Mouse (Mus musculus): ENCODE results near the gene Abhd4. TPM values are rescaled to one million over a fixed set of nuclear protein-coding genes. Genes with fewer than 3 reads are reported as not detected.

The Abhd4 gene
- total RNA-seq, 2 experiments from 2014 or later: 50.3 to 51.0 TPM

- intact Hi-C loops (cut with DNase I): no loop called here
These were observed 21.0 kb upstream of the Abhd4 start for GRCm38 (mm10) chr14:54232811-54233558.

GRCm38 (mm10) chr14:54233559-54234143 is 20.3 kb upstream of the Abhd4 start:
- intact Hi-C loops (cut with DNase I): no loop called here
- DNase-seq (ENCODE audit: low spot score in 2 of 2): no peak

More at GRCm38 (mm10) chr14:54232811-54233558, 21.0 kb upstream of the Abhd4 start:
- DNase-seq (ENCODE audit: low spot score in 2 of 2): peak in 1 of 2 experiments; percentile 48

- DNase-seq (ENCODE audit: low spot score in 2 of 2): no peak
- intact Hi-C loops (cut with DNase I): no loop called here
These were observed 19.6 kb upstream of the Abhd4 start for GRCm38 (mm10) chr14:54234231-54235040.

- intact Hi-C loops (cut with DNase I): no loop called here
- DNase-seq (ENCODE audit: low spot score in 2 of 2): no peak
These were observed 18.0 kb upstream of the Abhd4 start for GRCm38 (mm10) chr14:54235825-54236540.

GRCm38 (mm10) chr14:54236881-54237280 is 17.1 kb upstream of the Abhd4 start:
- intact Hi-C loops (cut with DNase I): no loop called here

GRCm38 (mm10) chr14:54239002-54239736 is 14.8 kb upstream of the Abhd4 start:
- intact Hi-C loops (cut with DNase I): no loop called here

More at GRCm38 (mm10) chr14:54236881-54237280, 17.1 kb upstream of the Abhd4 start:
- no peak for DNase-seq (ENCODE audit: low spot score in 2 of 2)

GRCm38 (mm10) chr14:54240542-54240941 is 13.4 kb upstream of the Abhd4 start:
- DNase-seq (ENCODE audit: low spot score in 2 of 2): no peak
- intact Hi-C loops (cut with DNase I): no loop called here

More at GRCm38 (mm10) chr14:54239002-54239736, 14.8 kb upstream of the Abhd4 start:
- peak; percentile 83 to 87 for DNase-seq (ENCODE audit: low spot score in 2 of 2)

GRCm38 (mm10) chr14:54244183-54244582 is 9.8 kb upstream of the Abhd4 start:
- intact Hi-C loops (cut with DNase I): no loop called here
- DNase-seq (ENCODE audit: low spot score in 2 of 2): no peak

GRCm38 (mm10) chr14:54246232-54246631 is 7.8 kb upstream of the Abhd4 start:
- no peak for DNase-seq (ENCODE audit: low spot score in 2 of 2)
- intact Hi-C loops (cut with DNase I): no loop called here

GRCm38 (mm10) chr14:54249326-54249725 is 4.7 kb upstream of the Abhd4 start:
- DNase-seq (ENCODE audit: low spot score in 2 of 2): no peak
- intact Hi-C loops (cut with DNase I): no loop called here

GRCm38 (mm10) chr14:54250122-54250521 is 3.9 kb upstream of the Abhd4 start:
- no peak for DNase-seq (ENCODE audit: low spot score in 2 of 2)
- intact Hi-C loops (cut with DNase I): loop anchor here (5.0 kb wide), 1 partner anchor 112 kb away; the partner anchor contains the start of gene Oxa1l

- no peak for DNase-seq (ENCODE audit: low spot score in 2 of 2)
- intact Hi-C loops (cut with DNase I): loop anchor here (5.0 kb wide), 1 partner anchor 108 kb away; the partner anchor contains the start of gene Oxa1l
These were observed 748 bp downstream of the Abhd4 start for GRCm38 (mm10) chr14:54254670-54255202.

GRCm38 (mm10) chr14:54258131-54258670 is 4.2 kb downstream of the Abhd4 start:
- intact Hi-C loops (cut with DNase I): no loop called here
- DNase-seq (ENCODE audit: low spot score in 2 of 2): no peak

GRCm38 (mm10) chr14:54259003-54259721 is 5.2 kb downstream of the Abhd4 start:
- intact Hi-C loops (cut with DNase I): no loop called here
- DNase-seq (ENCODE audit: low spot score in 2 of 2): peak; percentile 68 to 77

- intact Hi-C loops (cut with DNase I): no loop called here
- DNase-seq (ENCODE audit: low spot score in 2 of 2): no peak
These were observed 5.7 kb downstream of the Abhd4 start for GRCm38 (mm10) chr14:54259722-54260085.

GRCm38 (mm10) chr14:54260196-54260595 is 6.2 kb downstream of the Abhd4 start:
- intact Hi-C loops (cut with DNase I): no loop called here
- DNase-seq (ENCODE audit: low spot score in 2 of 2): no peak

GRCm38 (mm10) chr14:54261386-54261785 is 7.4 kb downstream of the Abhd4 start:
- intact Hi-C loops (cut with DNase I): no loop called here
- DNase-seq (ENCODE audit: low spot score in 2 of 2): no peak

GRCm38 (mm10) chr14:54262622-54263021 is 8.6 kb downstream of the Abhd4 start:
- intact Hi-C loops (cut with DNase I): no loop called here
- no peak for DNase-seq (ENCODE audit: low spot score in 2 of 2)
